Mouse (Mus musculus) adrenal gland, adult 2 months (tissue): Measurements from ENCODE around the gene Fam131c. TPM values are rescaled to one million over a fixed set of nuclear protein-coding genes. Genes with fewer than 3 reads are reported as not detected.

ENCODE experiments used
- DNase-seq: peaks from one replicate; pipeline ENCODE4 v3.0.0; 2021
- polyA plus RNA-seq: library from polyadenylated mRNA; depleted of rRNA; stranded (reverse); fragments of >200 nt; gene quantifications from 2 replicates; pipeline ENCODE4 v1.2.3, GENCODE M21; 2012
- total RNA-seq, 2 experiments: library from RNA; stranded (reverse); gene quantifications; 2 replicates each; pipeline ENCODE4 v1.2.3; 2021

Gene Fam131c
- total and polyA plus RNA-seq, 3 experiments: 0.86 to 4.5 (median 3.1) TPM

- DNase-seq: no peak
These were observed 43.5 kb downstream of the Fam131c start for GRCm38 (mm10) chr4:141411430-141411992.

DNA sequence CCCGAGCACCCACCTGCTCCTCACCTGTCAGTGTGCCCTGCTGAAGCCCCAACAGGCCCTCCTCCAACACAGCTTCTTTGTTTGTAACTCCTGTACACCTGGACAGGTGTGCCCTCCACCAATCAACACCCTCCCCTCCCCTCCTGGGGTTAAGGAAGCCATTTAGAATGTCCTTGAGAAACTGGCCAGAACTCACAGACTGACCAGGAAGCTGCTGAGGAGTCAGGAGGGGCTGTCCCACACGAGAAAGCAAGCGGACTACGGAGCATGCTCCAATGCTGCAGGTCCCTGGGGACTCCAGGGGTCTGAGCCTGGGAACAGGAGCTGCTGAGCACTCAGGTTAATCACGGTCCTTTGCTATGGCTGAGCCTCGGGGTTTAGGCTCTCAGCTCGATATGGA lies 47.9 kb downstream of the Fam131c start, which contains the start of gene Clcnkb:
Gene Clcnkb (minus strand): TSS at position 91 of the 400 bp plus-strand sequence.
- DNase-seq: no peak

- DNase-seq: peak; percentile 62
These were observed 51.6 kb downstream of the Fam131c start for GRCm38 (mm10) chr4:141419398-141420191.

GRCm38 (mm10) chr4:141420192-141420829 lies 52.3 kb downstream of the Fam131c start, which contains the start of gene Hspb7:
Gene Hspb7, plus strand, starts transcription at chr4:141420779.
- DNase-seq: no peak

- DNase-seq: no peak
These were observed 52.9 kb downstream of the Fam131c start for GRCm38 (mm10) chr4:141420886-141421285.

- DNase-seq: peak; percentile 43
These were observed 53.4 kb downstream of the Fam131c start for GRCm38 (mm10) chr4:141421423-141421822.

- no peak for DNase-seq
These were observed 54.8 kb downstream of the Fam131c start for GRCm38 (mm10) chr4:141422841-141423240.

GRCm38 (mm10) chr4:141423288-141423687 lies 55.3 kb downstream of the Fam131c start:
- no peak for DNase-seq

DNA sequence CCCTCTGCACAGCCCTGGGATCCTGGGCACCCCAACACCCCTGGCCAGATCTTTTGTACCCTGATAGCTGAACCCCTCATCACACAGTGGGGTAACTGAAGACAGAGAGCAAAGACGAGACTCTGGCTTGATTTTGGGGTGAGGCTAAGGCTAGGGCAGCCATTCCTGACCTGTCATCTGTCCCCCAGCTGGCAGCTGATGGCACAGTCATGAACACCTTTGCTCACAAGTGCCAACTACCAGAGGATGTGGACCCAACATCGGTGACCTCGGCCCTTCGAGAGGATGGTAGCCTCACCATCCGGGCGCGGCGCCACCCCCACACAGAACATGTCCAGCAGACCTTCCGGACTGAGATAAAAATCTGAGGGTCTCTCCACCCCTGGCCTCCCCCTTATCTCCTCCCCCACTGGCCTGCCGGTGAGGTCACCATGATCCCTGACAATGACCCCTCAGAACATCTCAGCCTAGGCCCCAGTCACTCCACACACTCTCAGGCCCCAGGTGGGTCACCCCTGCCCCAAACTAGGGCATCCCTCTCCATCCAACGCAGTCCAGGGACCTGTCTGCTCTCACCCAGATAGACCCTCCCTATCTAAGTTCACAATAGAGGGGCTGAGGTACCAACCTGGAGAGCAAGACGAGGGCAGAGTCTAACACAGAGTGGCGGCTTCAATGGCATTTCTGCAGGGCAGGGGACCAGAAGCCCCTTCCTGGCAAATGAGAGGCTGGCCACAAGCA lies 55.8 kb downstream of the Fam131c start:
- no peak for DNase-seq

GRCm38 (mm10) chr4:141425484-141426479 lies 57.8 kb downstream of the Fam131c start:
- peak; percentile 59 for DNase-seq

GRCm38 (mm10) chr4:141426796-141427745 lies 59.1 kb downstream of the Fam131c start:
- DNase-seq: no peak

DNA sequence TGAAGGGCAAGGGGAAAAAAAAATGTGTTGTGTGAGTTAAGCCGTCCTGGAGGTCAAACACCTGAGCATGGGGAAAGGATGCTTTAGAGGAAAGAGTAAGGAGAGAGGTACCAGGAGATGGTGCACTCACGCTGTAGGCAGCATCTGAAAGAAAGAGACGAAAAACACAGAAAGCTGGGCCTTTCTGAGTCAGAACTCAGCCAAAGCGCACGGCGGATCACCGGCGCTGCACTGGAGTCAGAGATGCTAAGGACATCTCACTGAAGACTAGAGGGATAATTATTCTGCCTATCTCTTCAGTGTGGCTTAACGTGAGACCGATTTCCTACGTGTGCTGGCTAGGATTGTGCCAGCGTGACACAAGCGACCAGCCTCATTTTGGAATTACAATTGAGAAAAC lies 59.9 kb downstream of the Fam131c start:
- DNase-seq: no peak

DNA sequence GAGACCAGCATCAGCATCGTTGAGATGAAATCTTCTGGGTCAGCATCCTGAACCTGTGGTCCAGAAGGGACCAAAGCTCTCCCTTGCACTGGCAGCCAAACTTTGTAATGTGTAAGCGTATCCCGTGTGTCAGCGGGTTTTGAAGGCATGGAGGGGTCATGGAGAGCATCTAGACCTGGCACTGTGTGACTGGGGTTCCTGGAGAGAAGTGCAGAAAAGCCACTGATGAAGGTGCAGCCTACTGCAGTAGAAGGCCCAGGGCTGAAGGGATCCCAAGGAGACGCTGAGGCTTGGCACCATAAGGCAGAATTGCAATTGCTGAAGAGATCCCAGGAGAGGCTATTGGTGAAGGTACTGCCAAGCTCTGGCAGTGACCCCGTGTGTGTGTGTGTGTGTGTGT lies 61.4 kb downstream of the Fam131c start:
- no peak for DNase-seq

DNA sequence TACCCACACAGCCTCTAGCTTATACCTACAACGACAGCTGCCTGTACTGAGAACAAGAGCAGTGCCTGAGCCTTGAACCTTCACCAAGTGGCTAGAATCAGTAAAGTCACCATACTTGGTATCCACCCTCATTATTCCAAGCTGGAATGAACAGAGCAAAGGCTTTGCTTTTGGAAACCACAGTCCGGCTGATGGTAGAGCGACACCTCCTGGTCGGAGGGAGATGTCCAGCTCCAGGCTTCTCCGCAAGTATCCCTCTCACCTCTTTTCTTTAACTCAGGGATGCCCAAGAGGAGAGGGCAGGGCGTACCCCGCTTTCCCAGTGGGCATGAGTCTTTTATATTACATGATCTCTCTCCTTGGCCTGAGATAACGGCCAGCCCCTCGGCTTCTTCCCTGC lies 61.8 kb downstream of the Fam131c start:
- peak; percentile 44 for DNase-seq

DNA sequence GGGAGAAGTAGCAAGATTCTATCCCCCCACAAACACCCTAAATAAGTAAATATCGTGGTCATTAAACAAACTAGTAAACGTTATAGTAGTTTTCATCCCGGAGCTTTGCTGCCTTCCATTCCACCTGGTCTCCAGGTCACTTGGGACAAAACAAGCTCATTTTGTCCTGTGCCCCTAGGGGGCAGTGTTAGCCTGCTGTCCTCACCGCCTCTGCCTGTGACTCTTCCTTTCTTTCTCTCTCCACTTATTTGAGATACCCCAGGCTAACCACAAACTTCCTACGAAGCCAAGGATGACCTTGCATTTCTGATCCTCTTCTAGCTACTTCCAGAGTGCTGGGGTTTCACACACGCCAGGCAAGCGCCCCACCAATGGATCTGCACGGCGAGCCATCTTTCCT lies 63.0 kb downstream of the Fam131c start:
- DNase-seq: peak; percentile 79

GRCm38 (mm10) chr4:141432666-141433065 lies 64.6 kb downstream of the Fam131c start:
- peak; percentile 48 for DNase-seq

- no peak for DNase-seq
These were observed 65.2 kb downstream of the Fam131c start for GRCm38 (mm10) chr4:141433191-141433590.
